Mouse (Mus musculus): ENCODE results near the gene Mmaa.

DNA sequence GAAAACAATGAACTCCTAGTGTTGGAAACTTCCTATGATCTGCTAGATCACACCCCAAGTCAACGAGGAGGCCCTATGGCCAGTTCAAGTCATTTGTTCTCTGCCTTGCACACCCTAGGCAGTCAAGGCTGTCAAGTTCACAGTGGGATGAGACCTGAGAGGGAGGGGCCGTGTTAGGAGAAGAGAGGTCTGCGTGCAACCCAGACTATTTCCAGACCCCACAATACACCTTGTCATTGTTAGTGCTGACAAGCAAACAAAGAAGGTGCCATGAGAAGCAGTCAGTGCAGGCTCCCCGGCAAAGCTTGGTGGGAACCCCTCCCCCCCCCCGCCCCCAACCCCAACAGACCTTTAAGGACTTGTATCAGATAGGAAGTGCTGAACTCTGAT is 72.0 kb downstream of the Mmaa start:
- TF ChIP-seq CTCF (IDR thresholded peaks at IDR 0.05; ENCODE audit: low read depth) = no peak
- TF ChIP-seq EP300 (IDR thresholded peaks at IDR 0.05; ENCODE audit: low read depth) = no peak

All from heart, postnatal 0 days (tissue).